Mouse (Mus musculus) neural tube, embryonic 14.5 days (tissue): ENCODE measurements at regions not wholly inside any gene's neighbourhood (a gene's known extent, or its start where the extent isn't known, plus 50 kb on each side); places are given as distances from the start of the nearest gene placed in this dataset.

ENCODE experiments used
- ATAC-seq: fragments of 200-750 bp; cut with Nextera tagmentation; 2 replicates; pipeline ENCODE4 v1.8.0; 2017; ENCODE audit warnings: low read depth, mild to moderate bottlenecking, moderate TSS enrichment, moderate library complexity
- H3K27ac ChIP-seq: fragments of 300-500 bp; sonication (generic); 2 replicates; pipeline ENCODE4 v1.5.1; 2014; ENCODE audit warnings: low read depth, mild to moderate bottlenecking, control low read depth, low read length, moderate library complexity, mixed read lengths
- H3K27me3 ChIP-seq: fragments of 300-500 bp; sonication (generic); 2 replicates; pipeline ENCODE4 v1.6.1; 2014; ENCODE audit warnings: low read length; ENCODE audit not compliant: control insufficient read depth, insufficient read depth
- H3K36me3 ChIP-seq: fragments of 300-500 bp; sonication (generic); 2 replicates; pipeline ENCODE4 v1.6.1; 2014; ENCODE audit warnings: low read length, mixed read lengths; ENCODE audit not compliant: control insufficient read depth, insufficient read depth
- H3K4me1 ChIP-seq: fragments of 300-500 bp; sonication (generic); 2 replicates; pipeline ENCODE4 v1.6.1; 2014; ENCODE audit warnings: low read length; ENCODE audit not compliant: control insufficient read depth, insufficient read depth
- H3K4me2 ChIP-seq: fragments of 300-500 bp; sonication (generic); 2 replicates; pipeline ENCODE4 v1.6.1; 2014; ENCODE audit warnings: mild to moderate bottlenecking, low read depth, low read length, control low read depth
- H3K4me3 ChIP-seq: fragments of 300-500 bp; sonication (generic); 2 replicates; pipeline ENCODE4 v1.5.1; 2014; ENCODE audit warnings: low read depth, low read length, control low read depth, mixed read lengths
- H3K9ac ChIP-seq: fragments of 300-500 bp; sonication (generic); replicated peaks from 2 replicates; pipeline ENCODE4 v1.6.1; 2014; ENCODE audit warnings: low read depth, mild to moderate bottlenecking, control low read depth, low read length, mixed read lengths
- H3K9me3 ChIP-seq: fragments of 300-500 bp; sonication (generic); 2 replicates; pipeline ENCODE4 v1.6.1; 2016; ENCODE audit warnings: low read length; ENCODE audit not compliant: control insufficient read depth
- WGBS: fragments of 180-500 bp; shearing (Covaris S2); extraction: QIAGEN DNeasy Blood & Tissue Kit; methylation state at CpG from one replicate; pipeline ENCODE4 v1.1.7; 2014; 5-methylcytosine and 5-hydroxymethylcytosine counted together

DNA sequence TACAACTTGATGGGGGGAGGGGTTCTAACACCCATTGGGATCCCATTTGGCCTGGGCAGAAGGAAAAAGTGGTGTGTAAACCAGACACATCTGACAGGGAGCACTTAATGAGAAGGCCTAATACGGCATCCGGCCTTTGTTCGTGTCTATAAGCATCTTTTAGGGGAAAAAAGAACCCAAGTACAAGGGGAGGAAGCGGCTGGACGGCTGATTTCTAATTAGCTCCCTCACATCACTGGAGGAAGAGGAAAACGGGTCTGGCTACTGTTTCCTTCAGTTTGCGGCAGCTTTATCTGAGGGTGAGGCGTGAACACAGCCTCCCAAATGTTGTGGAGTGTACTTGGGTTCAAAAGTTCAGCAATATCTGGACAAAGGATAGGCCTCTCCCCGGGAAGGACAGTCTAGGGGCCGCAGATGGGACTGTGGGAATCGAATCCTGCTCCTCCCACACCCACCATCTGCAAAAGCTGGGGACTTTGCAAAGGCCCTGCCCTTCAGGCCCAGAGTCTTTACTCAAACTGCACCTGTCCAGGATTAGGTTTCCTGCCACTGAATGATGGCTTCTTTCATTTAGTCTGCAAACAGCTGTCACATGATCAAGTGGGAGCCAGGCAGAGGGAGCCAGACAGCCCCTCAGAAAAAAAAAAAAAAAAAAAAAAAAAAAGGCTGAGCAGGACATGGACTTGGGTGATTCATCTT lies 235.2 kb downstream of the Sox4 start:
- H3K4me1 ChIP-seq = peaks cover 35% of the 10 kb centered on the region

GRCm38 (mm10) chr13:28717404-28717803 lies 236.1 kb downstream of the Sox4 start:
- Histone ChIP-seq H3K27ac (peak overlapping the region; percentile 76; the same call in 1 of the 2 replicates), H3K36me3 (no peaks in the 10 kb centered on the region), H3K4me1 (peaks cover 35% of the 10 kb centered on the region), H3K4me2 (no peak overlapping the region), H3K9me3 (no peaks in the 10 kb centered on the region), H3K9ac (no peak overlapping the region), H3K4me3 (no peak overlapping the region), H3K27me3 (no peaks in the 10 kb centered on the region)
- no peak for ATAC-seq
- 77% methylated on average over 4 of the region's 4 CpGs for WGBS

More for the DNA sequence above, 235.2 kb downstream of the Sox4 start:
- WGBS = 6% methylated on average over 11 of the region's 11 CpGs
- Histone ChIP-seq H3K27ac (peak overlapping the region; percentile 76), H3K9me3 (no peaks in the 10 kb centered on the region), H3K36me3 (no peaks in the 10 kb centered on the region), H3K4me3 (no peak overlapping the region), H3K9ac (no peak overlapping the region; the same call in 1 of the 2 replicates), H3K27me3 (no peaks in the 10 kb centered on the region), H3K4me2 (no peak overlapping the region)
- peak; percentile 25; the same call in 1 of the 2 replicates for ATAC-seq

DNA sequence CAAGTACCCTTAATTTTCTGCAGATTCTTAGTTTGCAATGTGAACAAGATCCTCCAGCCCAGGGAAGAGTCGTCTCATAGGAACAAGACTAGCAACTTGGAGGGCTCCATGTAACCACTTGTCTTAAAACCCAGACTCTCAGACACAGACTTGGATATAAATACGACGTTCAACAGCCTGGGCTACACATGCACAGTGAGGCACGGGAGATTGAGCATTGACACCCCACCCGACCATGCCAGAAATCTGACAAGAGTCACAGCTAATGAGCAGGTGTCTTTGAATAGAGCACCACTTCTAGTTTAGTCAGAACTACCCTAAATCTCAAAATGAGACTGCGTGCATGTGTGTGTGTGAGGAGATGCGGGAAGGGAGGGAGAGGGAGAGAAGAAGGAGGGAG lies 243.5 kb downstream of the Sox4 start:
- H3K9me3 ChIP-seq = no peaks in the 10 kb centered on the region
- 57% methylated on average over 7 of the region's 7 CpGs for WGBS
- H3K4me3 ChIP-seq = no peak overlapping the region
- H3K4me1 ChIP-seq = no peaks in the 10 kb centered on the region
- ATAC-seq = no peak
- H3K4me2 ChIP-seq = no peak overlapping the region
- no peaks in the 10 kb centered on the region for H3K27me3 ChIP-seq
- H3K27ac ChIP-seq = no peak overlapping the region
- H3K9ac ChIP-seq = no peak overlapping the region
- no peaks in the 10 kb centered on the region for H3K36me3 ChIP-seq

- Histone ChIP-seq H3K4me2 (no peak overlapping the region), H3K4me1 (no peaks in the 10 kb centered on the region; the same call in 1 of the 2 replicates), H3K27ac (no peak overlapping the region), H3K4me3 (no peak overlapping the region), H3K27me3 (no peaks in the 10 kb centered on the region), H3K9ac (no peak overlapping the region), H3K36me3 (no peaks in the 10 kb centered on the region), H3K9me3 (no peaks in the 10 kb centered on the region)
- no peak for ATAC-seq
- 59% methylated on average over 1 of the region's 1 CpGs for WGBS
These were observed 252.2 kb downstream of the Sox4 start for GRCm38 (mm10) chr13:28701309-28701708.

- no peaks in the 10 kb centered on the region for H3K27me3 ChIP-seq
- no peak for ATAC-seq
- WGBS = 78% methylated on average over 3 of the region's 3 CpGs
- no peaks in the 10 kb centered on the region; the same call in 1 of the 2 replicates for H3K4me1 ChIP-seq
- H3K36me3 ChIP-seq = no peaks in the 10 kb centered on the region
- H3K27ac ChIP-seq = no peak overlapping the region
- no peak overlapping the region for H3K4me2 ChIP-seq
- no peak overlapping the region for H3K4me3 ChIP-seq
- H3K9ac ChIP-seq = no peak overlapping the region
- no peaks in the 10 kb centered on the region for H3K9me3 ChIP-seq
These were observed 253.4 kb downstream of the Sox4 start for GRCm38 (mm10) chr13:28700081-28700480.

- Histone ChIP-seq H3K4me2 (no peak overlapping the region), H3K27me3 (no peaks in the 10 kb centered on the region), H3K27ac (no peak overlapping the region), H3K9me3 (no peaks in the 10 kb centered on the region), H3K4me1 (no peaks in the 10 kb centered on the region; the same call in 1 of the 2 replicates), H3K4me3 (no peak overlapping the region), H3K36me3 (no peaks in the 10 kb centered on the region), H3K9ac (no peak overlapping the region)
- ATAC-seq = no peak
- 99% methylated on average over 4 of the region's 4 CpGs for WGBS
These were observed 254.0 kb downstream of the Sox4 start for GRCm38 (mm10) chr13:28699490-28700032.

GRCm38 (mm10) chr13:28697796-28698678 lies 255.5 kb downstream of the Sox4 start:
- no peaks in the 10 kb centered on the region; the same call in 1 of the 2 replicates for H3K4me1 ChIP-seq
- WGBS = 22% methylated on average over 12 of the region's 12 CpGs
- H3K36me3 ChIP-seq = no peaks in the 10 kb centered on the region
- ATAC-seq = peak; percentile 66
- no peaks in the 10 kb centered on the region for H3K9me3 ChIP-seq
- H3K27ac ChIP-seq = peak overlapping the region; percentile 1; the same call in 1 of the 2 replicates
- H3K27me3 ChIP-seq = no peaks in the 10 kb centered on the region
- H3K4me3 ChIP-seq = no peak overlapping the region
- no peak overlapping the region for H3K9ac ChIP-seq
- no peak overlapping the region for H3K4me2 ChIP-seq

DNA sequence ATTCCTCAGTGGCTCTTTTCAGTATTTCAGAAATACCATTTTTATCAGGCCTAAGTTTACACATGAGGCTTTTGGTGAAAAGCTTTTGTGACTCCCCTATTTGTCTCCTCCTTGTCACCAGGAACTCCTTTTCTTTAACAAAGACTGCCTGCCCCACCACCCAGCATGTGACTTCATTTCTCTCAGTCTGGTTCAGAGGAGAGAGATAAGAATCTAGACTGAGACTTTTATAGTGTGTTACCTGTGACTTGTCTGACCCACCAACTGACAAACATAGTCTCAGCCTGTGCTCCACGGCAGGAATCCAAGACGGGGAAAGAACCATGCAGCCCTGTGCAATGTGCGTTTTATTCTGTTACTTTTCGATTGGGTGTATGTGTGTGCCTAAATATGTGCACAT lies 260.4 kb downstream of the Sox4 start:
- Histone ChIP-seq H3K36me3 (no peaks in the 10 kb centered on the region), H3K9ac (no peak overlapping the region), H3K27me3 (no peaks in the 10 kb centered on the region), H3K4me3 (no peak overlapping the region), H3K4me1 (no peaks in the 10 kb centered on the region; the same call in 1 of the 2 replicates), H3K27ac (no peak overlapping the region), H3K9me3 (no peaks in the 10 kb centered on the region), H3K4me2 (no peak overlapping the region)
- ATAC-seq = no peak
- WGBS = 73% methylated on average over 4 of the region's 4 CpGs

DNA sequence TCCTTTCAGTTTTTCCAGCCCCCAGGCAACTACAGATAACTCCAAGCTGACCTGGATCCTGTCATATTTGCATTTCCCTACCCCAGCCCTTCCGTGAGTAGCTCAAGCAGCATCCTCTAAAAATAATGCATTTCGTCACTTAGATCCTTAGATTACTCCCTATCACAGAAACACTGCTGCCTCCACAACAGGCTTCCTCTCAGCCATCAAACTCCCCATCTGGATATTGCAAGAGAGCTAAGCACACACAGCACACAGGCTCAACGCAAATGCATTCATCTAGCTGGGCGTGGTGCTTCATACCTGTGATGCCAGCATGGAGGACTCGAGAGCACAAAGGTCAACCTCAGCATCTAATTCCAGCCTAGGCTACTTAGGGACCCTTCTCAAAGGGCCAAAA lies 260.9 kb downstream of the Sox4 start:
- Histone ChIP-seq H3K9ac (no peak overlapping the region), H3K9me3 (no peaks in the 10 kb centered on the region), H3K4me2 (no peak overlapping the region), H3K36me3 (no peaks in the 10 kb centered on the region), H3K4me1 (no peaks in the 10 kb centered on the region; the same call in 1 of the 2 replicates), H3K4me3 (no peak overlapping the region), H3K27me3 (no peaks in the 10 kb centered on the region), H3K27ac (no peak overlapping the region)
- 76% methylated on average over 5 of the region's 5 CpGs for WGBS
- no peak for ATAC-seq
